Mouse (Mus musculus): Measurements from ENCODE around the gene Olfr813. TPM values are rescaled to one million over a fixed set of nuclear protein-coding genes. Genes with fewer than 3 reads are reported as not detected.
"Not testable (repeated sequence)": the region's sequence is repeated elsewhere in the genome, so short reads cannot be mapped to it uniquely, and the experiment has no call there.

Gene Olfr813
- polyA plus RNA-seq (2012; rRNA removed): not detected in 2 replicates

DNA sequence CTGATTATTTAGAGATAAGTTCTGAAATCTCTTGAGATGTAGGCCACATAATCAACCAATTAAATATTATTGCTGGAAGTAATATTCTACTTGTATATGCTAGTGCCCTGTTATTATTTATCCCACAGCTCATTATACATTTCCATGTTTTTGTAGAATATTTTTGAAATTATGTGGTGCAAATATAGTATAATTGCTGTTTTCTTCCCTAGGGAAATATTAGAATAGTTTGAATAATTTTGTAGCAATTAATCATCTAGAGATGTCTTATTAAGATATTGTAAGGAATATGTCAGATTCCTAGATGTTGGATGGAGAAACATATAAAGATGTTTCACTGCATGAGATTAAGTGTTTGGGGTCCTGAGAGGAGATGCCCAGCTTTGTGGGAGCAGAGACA, at the start of gene Olfr813:
Gene Olfr813, plus strand, starts transcription at position 301 of the 400 bp plus-strand sequence.
- DNase-seq (ENCODE audit: extremely low spot score in 1 of 2, low spot score in 1 of 2): no peak

DNA sequence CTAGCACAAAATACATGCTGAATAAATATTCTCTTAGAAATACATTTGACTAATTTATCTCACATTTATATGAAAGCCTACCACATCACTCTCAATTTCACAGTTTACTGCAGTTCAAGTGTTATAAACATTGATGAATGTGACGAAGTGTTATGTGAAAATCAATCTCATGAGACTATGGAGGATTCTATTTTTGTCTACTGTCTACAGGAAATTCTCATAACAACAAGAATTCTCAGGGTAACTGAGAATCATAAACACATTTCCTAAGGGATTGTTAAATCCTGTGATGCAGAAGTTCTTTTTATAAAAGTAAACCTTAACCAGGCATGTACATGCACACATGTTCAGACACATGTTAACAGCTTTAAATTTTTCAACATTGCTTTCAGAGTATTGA, 9.2 kb upstream of the Olfr813 start, which contains the start of gene Olfr812:
Gene Olfr812, minus strand, starts transcription at position 101 of the 400 bp plus-strand sequence.
- peak in 1 of 2 experiments; percentile 1 for DNase-seq (ENCODE audit: extremely low spot score in 1 of 2, low spot score in 1 of 2)

DNA sequence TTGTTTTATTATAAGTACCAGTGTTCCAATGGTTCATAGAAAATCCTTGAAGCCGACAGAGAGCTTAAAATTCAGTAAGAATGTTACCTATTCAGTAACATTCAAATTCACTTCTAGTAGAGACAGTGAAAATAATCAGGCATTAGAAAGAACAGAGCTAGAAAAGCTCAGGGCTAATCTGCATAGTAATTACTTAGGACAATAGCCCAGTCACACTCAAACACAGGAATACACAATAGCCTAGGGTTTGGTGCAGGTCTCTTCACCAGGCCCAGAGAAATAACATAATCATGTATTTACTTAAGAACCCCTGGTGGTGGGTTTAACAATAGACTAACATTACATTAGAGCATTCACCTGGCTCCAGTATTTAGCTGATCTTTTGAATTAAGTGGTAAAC, 7.8 kb upstream of the Olfr813 start:
- no peak for DNase-seq (ENCODE audit: extremely low spot score in 1 of 2, low spot score in 1 of 2)

DNA sequence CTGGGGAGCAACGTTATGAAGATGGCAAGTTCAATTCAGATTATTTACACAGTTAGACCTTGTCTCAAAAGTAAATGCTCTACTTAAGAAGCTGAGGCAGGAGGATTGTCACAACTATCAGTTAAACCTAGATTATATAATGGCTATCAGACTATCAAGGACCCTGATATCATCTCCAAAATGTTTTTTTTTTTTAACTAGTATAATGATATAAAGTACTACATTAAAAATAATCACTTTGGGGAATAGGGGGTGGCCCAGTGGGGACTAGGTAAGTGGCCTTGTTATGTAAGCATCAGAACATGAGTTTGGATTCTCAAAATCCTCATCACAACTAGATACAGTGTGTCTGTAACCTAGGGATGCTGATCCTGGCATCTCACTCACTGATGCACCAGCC, 24.6 kb downstream of the Olfr813 start, which contains the start of gene Olfr814:
Gene Olfr814, minus strand, starts transcription at position 101 of the 400 bp plus-strand sequence.
- not testable (repeated sequence) for DNase-seq (ENCODE audit: extremely low spot score in 1 of 2, low spot score in 1 of 2)

DNA sequence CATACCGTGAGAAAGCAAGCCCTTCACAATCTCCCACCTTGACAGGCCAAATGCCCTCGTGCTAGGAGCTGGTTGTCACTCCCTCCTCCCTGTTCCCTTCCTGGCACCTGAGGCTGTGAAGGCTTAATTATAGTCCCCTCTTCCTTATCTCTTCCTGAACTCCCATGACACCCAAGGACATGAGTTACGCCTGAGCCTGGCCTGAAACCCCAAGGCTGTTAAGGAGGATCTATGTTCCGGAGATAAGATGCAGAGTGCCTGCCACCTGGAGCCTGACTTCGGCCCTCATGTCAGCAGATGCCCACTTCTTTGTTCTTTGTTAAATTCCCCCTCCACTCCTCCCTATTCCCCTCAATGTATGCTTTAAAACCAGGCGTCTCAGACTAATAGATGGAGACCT, 30.3 kb downstream of the Olfr813 start:
- not testable (repeated sequence) for DNase-seq (ENCODE audit: extremely low spot score in 1 of 2, low spot score in 1 of 2)

DNA sequence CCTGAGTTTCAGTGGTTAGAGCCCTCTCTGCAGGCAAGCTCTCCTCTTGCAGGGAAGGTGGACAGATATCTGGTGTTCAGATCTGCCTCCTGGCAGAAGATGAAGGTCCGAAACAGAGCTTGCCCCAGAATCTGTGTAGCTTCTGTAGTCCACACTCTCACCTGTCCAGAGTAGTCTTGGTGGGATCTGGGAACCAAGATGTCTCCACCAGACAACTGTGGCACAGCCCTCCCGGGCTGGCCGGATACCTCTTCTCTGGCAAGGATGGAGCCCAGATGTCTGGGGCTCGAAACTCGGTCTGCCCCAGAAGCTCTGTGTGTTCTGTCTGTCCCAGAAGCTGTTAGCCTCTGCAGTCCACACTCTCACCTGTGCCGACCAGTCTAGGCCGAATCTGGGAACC, 30.8 kb downstream of the Olfr813 start:
- DNase-seq (ENCODE audit: extremely low spot score in 1 of 2, low spot score in 1 of 2): no peak

DNA sequence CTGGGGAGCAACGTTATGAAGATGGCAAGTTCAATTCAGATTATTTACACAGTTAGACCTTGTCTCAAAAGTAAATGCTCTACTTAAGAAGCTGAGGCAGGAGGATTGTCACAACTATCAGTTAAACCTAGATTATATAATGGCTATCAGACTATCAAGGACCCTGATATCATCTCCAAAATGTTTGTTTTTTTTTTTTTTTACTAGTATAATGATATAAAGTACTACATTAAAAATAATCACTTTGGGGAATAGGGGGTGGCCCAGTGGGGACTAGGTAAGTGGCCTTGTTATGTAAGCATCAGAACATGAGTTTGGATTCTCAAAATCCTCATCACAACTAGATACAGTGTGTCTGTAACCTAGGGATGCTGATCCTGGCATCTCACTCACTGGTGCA, 50.6 kb downstream of the Olfr813 start, which contains the start of gene Olfr815:
Gene Olfr815, minus strand, starts transcription at position 101 of the 400 bp plus-strand sequence.
- DNase-seq (ENCODE audit: extremely low spot score in 1 of 2, low spot score in 1 of 2): not testable (repeated sequence)

Other genes starting within 250 kb of the Olfr813 start
- not detected in 2 replicates for gene Olfr796, start 242.8 kb upstream of the Olfr813 start, polyA plus RNA-seq (2012; rRNA removed)
- gene Olfr798, start 227.4 kb upstream of the Olfr813 start, polyA plus RNA-seq (2012; rRNA removed): not detected in 2 replicates
- not detected in 2 replicates for gene Olfr799, start 217.9 kb upstream of the Olfr813 start, polyA plus RNA-seq (2012; rRNA removed)
- not detected in 2 replicates for gene Olfr800, start 197.7 kb upstream of the Olfr813 start, polyA plus RNA-seq (2012; rRNA removed)
- gene Olfr801, start 181.5 kb upstream of the Olfr813 start, polyA plus RNA-seq (2012; rRNA removed): 0.04 TPM in 1 of 2 replicates, not detected in the other
- not detected in 2 replicates for gene Olfr802, start 167.2 kb upstream of the Olfr813 start, polyA plus RNA-seq (2012; rRNA removed)
- not detected in 2 replicates for gene Olfr803, start 161.1 kb upstream of the Olfr813 start, polyA plus RNA-seq (2012; rRNA removed)
- not detected in 2 replicates for gene Olfr804, start 152.2 kb upstream of the Olfr813 start, polyA plus RNA-seq (2012; rRNA removed)
- gene Olfr805, start 126.0 kb upstream of the Olfr813 start, polyA plus RNA-seq (2012; rRNA removed): not detected in 2 replicates
- gene Olfr806, start 113.4 kb upstream of the Olfr813 start, polyA plus RNA-seq (2012; rRNA removed): not detected in 2 replicates
- not detected in 2 replicates for gene Olfr807, start 97.6 kb upstream of the Olfr813 start, polyA plus RNA-seq (2012; rRNA removed)
- gene Olfr808, start 89.9 kb upstream of the Olfr813 start, polyA plus RNA-seq (2012; rRNA removed): not detected in 2 replicates
- gene Olfr809, start 80.7 kb upstream of the Olfr813 start, polyA plus RNA-seq (2012; rRNA removed): not detected in 2 replicates
- not detected in 2 replicates for gene Olfr810, start 60.5 kb upstream of the Olfr813 start, polyA plus RNA-seq (2012; rRNA removed)
- not detected in 2 replicates for gene Olfr811, start 51.0 kb upstream of the Olfr813 start, polyA plus RNA-seq (2012; rRNA removed)
- not detected in 2 replicates for gene Olfr812, start 9.3 kb upstream of the Olfr813 start, polyA plus RNA-seq (2012; rRNA removed)
- not detected in 2 replicates for gene Olfr814, start 24.5 kb downstream of the Olfr813 start, polyA plus RNA-seq (2012; rRNA removed)
- gene Olfr815, start 50.5 kb downstream of the Olfr813 start, polyA plus RNA-seq (2012; rRNA removed): not detected in 2 replicates
- gene Olfr816, start 60.2 kb downstream of the Olfr813 start, polyA plus RNA-seq (2012; rRNA removed): not detected in 2 replicates
- not detected in 2 replicates for gene Olfr818, start 93.7 kb downstream of the Olfr813 start, polyA plus RNA-seq (2012; rRNA removed)
- gene Olfr819, start 111.9 kb downstream of the Olfr813 start, polyA plus RNA-seq (2012; rRNA removed): not detected in 2 replicates
- gene Olfr247, start 120.8 kb downstream of the Olfr813 start, polyA plus RNA-seq (2012; rRNA removed): not detected in 2 replicates
- gene Gm10310, start 129.7 kb downstream of the Olfr813 start, polyA plus RNA-seq (2012; rRNA removed): not detected in 2 replicates
- gene Olfr820, start 157.3 kb downstream of the Olfr813 start, polyA plus RNA-seq (2012; rRNA removed): not detected in 2 replicates
- not detected in 2 replicates for gene Olfr821, start 175.0 kb downstream of the Olfr813 start, polyA plus RNA-seq (2012; rRNA removed)
- gene Olfr822, start 215.8 kb downstream of the Olfr813 start, polyA plus RNA-seq (2012; rRNA removed): not detected in 2 replicates

Data from frontal cortex, adult 2 months (tissue).